Mouse (Mus musculus) E14TG2a.4 (cell line): ENCODE results near the gene 9430097D07Rik.

Experiments used
- H3K27me3 ChIP-seq: 2 replicates; pipeline ENCODE4 v1.6.1; 2014; ENCODE audit warnings: low read length, control low read depth; ENCODE audit not compliant: insufficient read depth
- H3K36me3 ChIP-seq: 2 replicates; pipeline ENCODE4 v1.6.1; 2014; ENCODE audit warnings: low read length, control low read depth; ENCODE audit not compliant: insufficient read depth
- H3K4me1 ChIP-seq: replicated peaks from 2 replicates; pipeline ENCODE4 v1.6.1; 2014; ENCODE audit warnings: low read depth, low read length, control low read depth
- H3K4me3 ChIP-seq: replicated peaks from 2 replicates; pipeline ENCODE4 v1.5.1; 2014; ENCODE audit warnings: mild to moderate bottlenecking, low read length
- H3K9me3 ChIP-seq: 2 replicates; pipeline ENCODE4 v1.6.1; 2014; ENCODE audit warnings: low read length, control low read depth
- CTCF ChIP-seq: conservative IDR thresholded peaks from 2 replicates; pipeline ENCODE4 v1.5.1; 2014; ENCODE audit warnings: low read length
- NANOG ChIP-seq: IDR thresholded peaks from 2 replicates; pipeline ENCODE4 v1.6.1; 2014; ENCODE audit warnings: borderline replicate concordance, low read length, mixed read lengths
- POU5F1 ChIP-seq: IDR thresholded peaks from 2 replicates; pipeline ENCODE4 v1.6.1; 2014; ENCODE audit warnings: low read length, borderline replicate concordance

Gene 9430097D07Rik

DNA sequence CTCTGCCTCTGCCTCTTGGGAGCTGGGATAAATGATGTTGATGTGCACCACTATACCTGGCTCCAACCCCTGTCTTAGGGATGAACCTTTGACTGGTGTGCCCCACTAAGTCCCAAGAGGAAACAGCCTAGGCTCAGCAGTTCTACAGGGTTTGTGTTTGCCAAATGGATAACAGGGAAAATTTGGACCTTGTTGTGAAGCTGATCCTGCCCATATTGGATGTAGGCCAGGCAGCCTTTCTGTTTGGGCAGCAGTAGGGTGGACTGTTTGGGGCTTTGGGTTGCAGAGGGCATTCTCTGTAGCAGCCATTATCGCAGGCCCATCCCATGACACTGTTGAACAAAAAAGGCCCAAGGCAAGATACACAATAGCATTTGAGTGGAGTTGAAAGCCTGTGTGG, 28.5 kb downstream of the 9430097D07Rik start:
- TF ChIP-seq CTCF (no peak), POU5F1 (no peak), NANOG (no peak)
- H3K4me3 ChIP-seq = no peak overlapping the region
- peaks cover 68% of the 10 kb centered on the region for H3K4me1 ChIP-seq

DNA sequence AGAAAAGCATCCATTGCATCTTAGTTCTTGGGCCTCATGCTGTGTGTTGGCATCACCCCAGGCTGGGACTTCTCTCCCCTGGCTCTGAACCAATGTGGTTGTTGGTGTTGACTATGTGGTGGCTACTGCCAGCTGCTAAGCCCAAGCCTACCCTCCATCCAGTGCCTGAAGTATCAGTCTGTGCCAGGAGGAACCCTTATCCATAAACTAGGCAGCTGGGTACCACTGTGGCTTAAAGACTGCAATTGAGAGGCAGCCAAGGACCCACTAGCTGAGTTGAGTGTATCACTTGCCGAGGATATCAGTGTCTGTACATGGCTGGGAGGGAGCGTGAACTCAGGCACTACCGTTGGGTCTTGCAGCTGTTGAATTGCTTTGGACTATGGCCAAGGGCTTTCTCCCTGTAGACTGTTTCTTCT, 32.4 kb downstream of the 9430097D07Rik start:
- H3K4me1 ChIP-seq = peaks cover 82% of the 10 kb centered on the region
- H3K27me3 ChIP-seq = no peaks in the 10 kb centered on the region
- no peak overlapping the region for H3K4me3 ChIP-seq
- TF ChIP-seq CTCF = no peak
- no peak for TF ChIP-seq POU5F1
- no peak for TF ChIP-seq NANOG
- H3K36me3 ChIP-seq = peaks cover 44% of the 10 kb centered on the region
- H3K9me3 ChIP-seq = no peaks in the 10 kb centered on the region

More for the DNA sequence above, 28.5 kb downstream of the 9430097D07Rik start:
- H3K36me3 ChIP-seq = peaks cover 67% of the 10 kb centered on the region
- H3K9me3 ChIP-seq = no peaks in the 10 kb centered on the region
- H3K27me3 ChIP-seq = no peaks in the 10 kb centered on the region

DNA sequence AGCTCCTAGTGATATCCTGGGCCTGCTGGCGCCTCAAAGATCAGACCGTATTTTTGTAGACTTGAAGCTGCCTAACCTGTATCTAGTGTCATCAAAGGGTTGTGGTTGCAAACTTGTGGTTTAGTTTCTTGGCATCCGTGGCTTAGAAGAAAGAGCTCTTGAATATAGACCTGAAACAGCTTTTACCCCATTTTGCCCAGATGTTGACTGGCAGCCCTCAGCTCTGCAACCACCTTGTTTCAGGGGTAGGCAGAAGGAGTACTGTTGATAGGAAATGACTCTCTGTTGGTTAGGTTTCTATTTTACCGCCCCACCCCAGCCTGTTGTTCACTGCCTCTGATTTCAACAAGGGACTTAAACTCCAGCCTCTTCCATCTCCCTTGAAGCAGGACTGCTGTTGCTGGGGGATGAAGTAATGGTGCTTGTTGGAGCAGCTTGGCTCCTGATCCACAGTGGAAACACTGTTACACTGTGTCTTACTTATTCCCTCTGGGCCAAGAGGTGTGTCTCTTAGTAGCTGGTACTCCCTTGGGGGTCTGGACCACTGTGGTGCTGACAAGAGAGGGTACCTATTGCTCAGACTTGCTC, 33.4 kb downstream of the 9430097D07Rik start:
- Histone ChIP-seq H3K27me3 (no peaks in the 10 kb centered on the region), H3K4me1 (peaks cover 87% of the 10 kb centered on the region), H3K4me3 (no peak overlapping the region), H3K9me3 (no peaks in the 10 kb centered on the region), H3K36me3 (peaks cover 35% of the 10 kb centered on the region)
- no peak for TF ChIP-seq CTCF
- no peak for TF ChIP-seq POU5F1
- no peak for TF ChIP-seq NANOG

DNA sequence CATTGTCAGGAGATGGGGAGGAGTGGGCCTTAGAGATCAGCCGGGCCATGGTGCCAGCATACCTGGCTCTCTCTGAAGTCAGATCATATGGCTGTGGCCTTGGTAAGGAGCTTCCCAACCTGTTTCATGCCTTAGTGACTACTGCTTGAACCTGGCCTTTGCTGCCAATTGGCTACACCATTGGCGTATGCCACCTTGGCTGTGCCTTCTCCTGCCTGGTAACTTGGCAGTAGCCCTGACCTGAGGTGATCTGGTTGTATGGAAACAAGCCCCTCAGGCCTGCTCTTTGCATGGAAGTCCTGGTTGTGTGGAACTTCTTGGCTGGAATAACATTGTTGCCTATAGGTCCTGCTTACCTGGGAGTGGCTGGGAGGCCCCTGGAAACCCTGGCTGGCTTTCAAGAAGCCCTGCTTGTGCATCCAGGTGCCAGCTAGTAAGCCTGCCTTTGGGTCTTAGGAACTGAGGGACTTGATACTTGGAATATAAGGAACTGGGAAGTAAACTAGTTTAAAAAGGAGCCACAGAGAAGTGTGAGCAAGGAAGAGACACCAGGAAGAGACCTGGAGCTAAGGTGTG, 34.1 kb downstream of the 9430097D07Rik start:
- Histone ChIP-seq H3K9me3 (no peaks in the 10 kb centered on the region), H3K27me3 (no peaks in the 10 kb centered on the region), H3K4me1 (peaks cover 88% of the 10 kb centered on the region)

DNA sequence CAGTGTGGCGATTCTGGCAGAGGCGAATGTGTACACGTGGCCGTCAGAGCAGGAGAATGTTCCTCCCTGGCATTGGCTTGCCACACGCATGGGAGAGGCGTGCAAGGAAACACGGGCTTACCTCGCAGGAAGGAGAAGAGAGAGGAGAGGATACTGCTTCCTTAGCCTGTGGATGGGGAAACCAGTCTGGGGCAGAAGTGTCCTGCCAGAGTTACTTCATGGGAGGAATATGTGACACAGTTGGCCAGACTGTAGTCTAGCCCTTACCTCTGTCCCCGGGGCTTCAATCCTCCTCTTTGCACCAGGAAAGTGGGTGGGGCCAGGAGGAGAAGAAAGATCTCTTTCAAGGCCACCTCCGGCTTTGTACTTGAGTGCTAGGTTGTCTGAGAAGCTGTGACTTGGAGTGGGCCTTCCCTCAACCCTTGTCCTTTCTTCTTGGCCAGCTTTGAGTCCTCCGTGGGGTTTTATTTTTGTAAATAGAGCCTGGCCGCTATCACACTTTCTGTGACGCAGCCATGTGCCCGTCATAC, 36.0 kb downstream of the 9430097D07Rik start:
- peaks cover 79% of the 10 kb centered on the region for H3K4me1 ChIP-seq
- TF ChIP-seq NANOG (peak; percentile 25; the same call in 1 of the 2 replicates), CTCF (no peak)
- H3K36me3 ChIP-seq = peaks cover 13% of the 10 kb centered on the region
- H3K9me3 ChIP-seq = no peaks in the 10 kb centered on the region
- peak overlapping the region; percentile 11 for H3K4me3 ChIP-seq
- H3K27me3 ChIP-seq = peaks cover 4% of the 10 kb centered on the region; the same call in 1 of the 2 replicates

More for the DNA sequence above, 34.1 kb downstream of the 9430097D07Rik start:
- TF ChIP-seq NANOG = no peak
- TF ChIP-seq CTCF = no peak
- TF ChIP-seq POU5F1 = no peak
- peaks cover 29% of the 10 kb centered on the region for H3K36me3 ChIP-seq
- H3K4me3 ChIP-seq = no peak overlapping the region

DNA sequence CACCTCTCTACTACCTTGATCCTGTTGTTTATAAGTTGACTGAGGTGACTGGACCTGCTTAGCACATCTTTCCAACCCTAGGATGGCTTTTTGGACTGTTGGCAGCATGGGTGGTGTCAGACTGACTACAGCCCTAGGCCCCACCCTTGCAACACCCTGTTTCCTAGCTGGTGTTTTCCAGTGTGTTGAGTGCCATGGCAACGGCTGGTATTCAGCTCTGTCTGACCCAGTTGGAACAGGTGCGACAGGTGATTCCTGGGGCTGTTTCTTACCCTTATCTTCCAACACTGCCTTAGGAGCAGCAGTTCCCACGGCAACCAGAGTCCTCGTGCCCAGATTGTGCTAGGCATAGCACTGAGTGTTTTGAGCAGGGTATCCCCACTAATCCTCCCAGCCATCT, 37.0 kb downstream of the 9430097D07Rik start:
- Histone ChIP-seq H3K9me3 (no peaks in the 10 kb centered on the region), H3K4me3 (peak overlapping the region; percentile 92; the same call in 1 of the 2 replicates), H3K36me3 (peaks cover 8% of the 10 kb centered on the region; the same call in 1 of the 2 replicates), H3K27me3 (peaks cover 4% of the 10 kb centered on the region; the same call in 1 of the 2 replicates), H3K4me1 (peaks cover 83% of the 10 kb centered on the region)
- TF ChIP-seq CTCF (no peak), NANOG (peak; percentile 1; the same call in 1 of the 2 replicates)

DNA sequence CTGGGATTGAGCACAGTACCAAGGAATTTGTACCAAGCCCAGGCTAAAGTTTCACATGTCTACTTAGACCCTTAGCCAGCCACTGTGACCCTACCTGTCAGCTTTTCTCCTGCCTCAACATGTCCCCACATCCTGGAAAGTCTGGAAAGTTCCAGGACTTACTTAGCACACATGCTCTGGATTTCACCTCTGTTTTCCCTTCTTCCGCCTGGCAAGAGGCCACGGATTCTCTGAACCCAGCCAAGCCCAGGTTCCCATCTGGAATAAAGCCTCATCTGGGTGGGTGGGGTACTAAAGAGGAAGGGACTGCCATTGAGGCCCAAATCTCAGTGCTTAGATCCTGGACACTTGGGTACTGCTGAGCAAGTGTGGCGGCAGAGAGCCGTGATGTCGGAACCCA, 37.5 kb downstream of the 9430097D07Rik start:
- H3K9me3 ChIP-seq = no peaks in the 10 kb centered on the region
- H3K4me1 ChIP-seq = peaks cover 83% of the 10 kb centered on the region
- H3K27me3 ChIP-seq = peaks cover 4% of the 10 kb centered on the region; the same call in 1 of the 2 replicates
- no peak for TF ChIP-seq POU5F1
- TF ChIP-seq NANOG = no peak
- TF ChIP-seq CTCF = no peak
- peak overlapping the region; percentile 92 for H3K4me3 ChIP-seq
- H3K36me3 ChIP-seq = peaks cover 8% of the 10 kb centered on the region; the same call in 1 of the 2 replicates

DNA sequence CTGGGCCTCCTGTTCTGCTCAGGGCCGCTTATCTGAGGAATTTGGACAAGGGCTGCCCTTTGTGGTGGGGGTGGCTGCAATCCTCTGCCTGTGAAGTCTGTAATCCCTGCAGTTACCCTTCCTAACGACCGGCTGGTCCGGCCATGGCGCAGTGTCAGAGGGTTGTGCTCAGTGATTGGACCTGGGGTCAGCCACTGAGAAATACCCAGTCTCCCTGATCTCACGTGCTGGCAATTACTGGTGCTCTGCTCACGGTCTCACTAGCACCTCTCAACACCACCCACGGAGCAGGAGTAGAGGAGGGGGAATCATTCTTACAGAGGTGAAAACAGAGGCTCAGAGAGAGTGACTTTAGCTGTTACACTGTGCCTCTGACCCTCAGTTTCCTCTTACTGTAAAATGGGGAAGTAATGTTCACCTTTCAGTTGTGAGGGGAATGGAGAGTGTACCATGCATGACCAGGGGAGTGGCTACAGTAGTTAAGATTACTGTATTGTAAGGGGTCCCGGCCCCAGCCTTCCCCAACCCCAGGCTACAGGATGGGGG, 38.1 kb downstream of the 9430097D07Rik start:
- Histone ChIP-seq H3K4me1 (peaks cover 79% of the 10 kb centered on the region), H3K36me3 (peaks cover 8% of the 10 kb centered on the region; the same call in 1 of the 2 replicates), H3K4me3 (peak overlapping the region; percentile 92), H3K27me3 (peaks cover 4% of the 10 kb centered on the region; the same call in 1 of the 2 replicates), H3K9me3 (no peaks in the 10 kb centered on the region)
- TF ChIP-seq NANOG = no peak
- no peak for TF ChIP-seq POU5F1
- no peak for TF ChIP-seq CTCF
